Mouse (Mus musculus) bone marrow macrophage, adult 2 months (primary cell): ENCODE measurements around the gene Gm10112.

ENCODE experiments used
- CTCF ChIP-seq: IDR thresholded peaks from 2 replicates; pipeline ENCODE4 v1.5.1; 2012; ENCODE audit warnings: low read depth, mild to moderate bottlenecking, low read length, moderate library complexity
- POLR2A ChIP-seq: IDR thresholded peaks from 2 replicates; pipeline ENCODE4 v1.6.1; 2012; ENCODE audit warnings: mild to moderate bottlenecking, low read depth, low read length, borderline replicate concordance

DNA sequence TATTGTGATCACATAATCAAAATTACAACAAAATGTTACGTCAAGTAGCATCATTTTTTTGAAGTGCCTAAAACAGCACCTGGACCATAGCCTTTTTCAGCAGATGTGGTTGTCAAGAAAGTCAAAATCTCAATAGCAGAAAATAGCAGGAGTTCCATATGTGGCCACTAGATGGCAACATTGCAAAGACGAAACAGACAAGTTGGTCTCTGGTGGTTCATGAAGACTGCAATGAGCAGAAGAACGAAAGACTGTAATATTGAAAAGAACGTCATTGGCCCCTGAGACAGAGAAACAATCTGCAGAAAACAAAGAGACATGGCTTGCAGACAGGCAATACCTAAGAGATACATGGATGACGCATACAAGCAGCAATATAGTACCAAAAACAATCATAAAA, 42.1 kb downstream of the Gm10112 start:
- TF ChIP-seq CTCF: no peak
- no peak for TF ChIP-seq POLR2A
